Mouse (Mus musculus): Measurements from ENCODE around the gene Rarg.

The Rarg gene

GRCm38 (mm10) chr15:102258076-102258470 is 756 bp upstream of the Rarg start:
- peak; percentile 67 to 83 for DNase-seq (ENCODE audit: low spot score in 2 of 2)

- DNase-seq (ENCODE audit: low spot score in 2 of 2) = no peak
Measured at GRCm38 (mm10) chr15:102256431-102257201, 701 bp downstream of the Rarg start.

- DNase-seq (ENCODE audit: low spot score in 2 of 2) = peak in 1 of 2 experiments; percentile 81
Measured at GRCm38 (mm10) chr15:102255547-102256255, 1.6 kb downstream of the Rarg start.

- DNase-seq (ENCODE audit: low spot score in 2 of 2) = no peak
Measured at GRCm38 (mm10) chr15:102250521-102250920, 6.8 kb downstream of the Rarg start.

GRCm38 (mm10) chr15:102249967-102250366 is 7.3 kb downstream of the Rarg start:
- DNase-seq (ENCODE audit: low spot score in 2 of 2) = no peak

GRCm38 (mm10) chr15:102249251-102249691 is 8.0 kb downstream of the Rarg start:
- DNase-seq (ENCODE audit: low spot score in 2 of 2) = no peak

GRCm38 (mm10) chr15:102248812-102249191 is 8.5 kb downstream of the Rarg start:
- no peak for DNase-seq (ENCODE audit: low spot score in 2 of 2)

GRCm38 (mm10) chr15:102248131-102248811 is 9.0 kb downstream of the Rarg start:
- no peak for DNase-seq (ENCODE audit: low spot score in 2 of 2)

- DNase-seq (ENCODE audit: low spot score in 2 of 2) = peak; percentile 78 to 80
Measured at GRCm38 (mm10) chr15:102247252-102248130, 9.8 kb downstream of the Rarg start.

GRCm38 (mm10) chr15:102246866-102247251 is 10.5 kb downstream of the Rarg start:
- peak; percentile 92 to 96 for DNase-seq (ENCODE audit: low spot score in 2 of 2)

GRCm38 (mm10) chr15:102245891-102246741 is 11.2 kb downstream of the Rarg start:
- peak in 1 of 2 experiments; percentile 76 for DNase-seq (ENCODE audit: low spot score in 2 of 2)

- DNase-seq (ENCODE audit: low spot score in 2 of 2) = no peak
Measured at GRCm38 (mm10) chr15:102245461-102245881, 11.8 kb downstream of the Rarg start.

GRCm38 (mm10) chr15:102244306-102245191 is 12.8 kb downstream of the Rarg start:
- DNase-seq (ENCODE audit: low spot score in 2 of 2) = no peak

GRCm38 (mm10) chr15:102243229-102244190 is 13.8 kb downstream of the Rarg start:
- peak in 1 of 2 experiments; percentile 87 for DNase-seq (ENCODE audit: low spot score in 2 of 2)

GRCm38 (mm10) chr15:102242404-102243228 is 14.7 kb downstream of the Rarg start:
- no peak for DNase-seq (ENCODE audit: low spot score in 2 of 2)

- DNase-seq (ENCODE audit: low spot score in 2 of 2) = no peak
Measured at GRCm38 (mm10) chr15:102240607-102241006, 16.7 kb downstream of the Rarg start.

- no peak for DNase-seq (ENCODE audit: low spot score in 2 of 2)
Measured at GRCm38 (mm10) chr15:102239851-102240250, 17.5 kb downstream of the Rarg start.
